In the genomic region with DNA sequence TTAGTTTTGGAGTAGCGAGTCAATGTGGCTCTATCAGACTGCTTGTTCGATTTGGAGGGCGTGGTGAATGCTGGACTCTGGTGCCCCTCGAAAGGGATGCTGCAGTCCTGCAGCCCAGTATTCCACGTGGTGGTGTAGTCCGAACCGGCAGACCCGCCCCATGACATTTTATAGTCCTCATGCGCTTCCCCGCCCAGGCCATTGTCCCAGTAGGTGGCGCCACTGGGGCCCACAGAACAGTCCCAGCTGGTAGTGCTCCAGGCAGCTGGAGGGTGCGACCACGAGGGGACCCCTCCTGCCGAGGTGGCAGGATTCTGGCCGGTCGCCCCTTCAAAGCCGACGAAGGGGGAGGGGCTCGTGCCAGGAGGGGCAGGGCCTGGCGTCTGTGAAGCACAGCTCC, we compare ENCODE assay signal across 7 mouse cellular contexts. TPM values are rescaled to one million over a fixed set of nuclear protein-coding genes. Genes with fewer than 3 reads are reported as not detected.
DNase-seq lines count a peak whose midpoint lies in the region; ATAC-seq lines count a peak whose summit lies in the region.

No protein-coding gene starts in this region.

- H3K27ac ChIP-seq in heart, embryonic 13.5 days (replicated peaks): no peak overlapping the region

- H3K4me3 ChIP-seq in heart, embryonic 13.5 days: peak overlapping the region; percentile 39

- peak overlapping the region; percentile 60 for H3K4me2 ChIP-seq in heart, embryonic 13.5 days

- peak; percentile 64 for DNase-seq in right cerebral cortex, postnatal 4 days
- no peak for DNase-seq in right cerebral cortex, postnatal 25 days
- peak; percentile 47 for DNase-seq in c-Kit-positive CD71-negative TER-119-negative erythroid progenitor cells, embryonic 14.5 days (ENCODE audit: low read depth)
- peak; percentile 70 for DNase-seq in kidney, postnatal 10 days
- peak; percentile 34 to 37 for DNase-seq in spleen, postnatal 36 days (ENCODE audit: low spot score in 2 of 2)

- no peak for ATAC-seq in heart, embryonic 13.5 days (ENCODE audit: extremely low read depth, insufficient number of reproducible peaks, low FRiP score, low TSS enrichment)
- ATAC-seq in megakaryocyte, adult 5-6 weeks (ENCODE audit: poor library complexity, severe bottlenecking): peak; percentile 63

- H3K9me3 ChIP-seq in heart, embryonic 13.5 days: no peaks in the 10 kb centered on the region

- H3K36me3 ChIP-seq in heart, embryonic 13.5 days: no peaks in the 10 kb centered on the region

- peak overlapping the region; percentile 61 for H3K9ac ChIP-seq in heart, embryonic 13.5 days

- WGBS in heart, embryonic 13.5 days: 1% methylated on average over 20 of the region's 20 CpGs

- H3K27me3 ChIP-seq in heart, embryonic 13.5 days (replicated peaks): peaks cover 70% of the 10 kb centered on the region

- peaks cover 28% of the 10 kb centered on the region for H3K4me1 ChIP-seq in heart, embryonic 13.5 days

RNA-seq across cellular contexts. Expression of a gene that starts 1.0 kb away (rescaled TPM):
- polyA plus RNA-seq in heart, embryonic 13.5 days (2015; fragmentation: Nextera tagmentation; extraction: Ambion mirVana): 0.33 and 0.37 TPM in 2 replicates
- not detected in 2 replicates for total RNA-seq in megakaryocyte, adult 5-6 weeks (2015)
- total RNA-seq in megakaryocyte, adult 5-6 weeks (2017): 0.59 TPM in 1 of 2 replicates, not detected in the other

RNA-seq across cellular contexts. Expression of a gene that starts 8.7 kb away (rescaled TPM):
- 1,963 and 2,109 TPM in 2 replicates for polyA plus RNA-seq in heart, embryonic 13.5 days (2015; fragmentation: Nextera tagmentation; extraction: Ambion mirVana)
- 305 and 323 TPM in 2 replicates for total RNA-seq in megakaryocyte, adult 5-6 weeks (2015)
- total RNA-seq in megakaryocyte, adult 5-6 weeks (2017): 441 and 447 TPM in 2 replicates

RNA-seq across cellular contexts. Expression of a gene that starts 15.5 kb away (rescaled TPM):
- polyA plus RNA-seq in heart, embryonic 13.5 days (2015; fragmentation: Nextera tagmentation; extraction: Ambion mirVana): 79.5 and 88.4 TPM in 2 replicates
- 50.2 and 50.4 TPM in 2 replicates for total RNA-seq in megakaryocyte, adult 5-6 weeks (2015)
- 41.3 and 46.6 TPM in 2 replicates for total RNA-seq in megakaryocyte, adult 5-6 weeks (2017)

RNA-seq across cellular contexts. Expression of a gene that starts 22.0 kb away (rescaled TPM):
- polyA plus RNA-seq in heart, embryonic 13.5 days (2015; fragmentation: Nextera tagmentation; extraction: Ambion mirVana): 0.33 and 0.37 TPM in 2 replicates
- total RNA-seq in megakaryocyte, adult 5-6 weeks (2015): 0.60 TPM in 1 of 2 replicates, not detected in the other
- total RNA-seq in megakaryocyte, adult 5-6 weeks (2017): not detected in 2 replicates

RNA-seq across cellular contexts. Expression of a gene that starts 30.2 kb away (rescaled TPM):
- polyA plus RNA-seq in heart, embryonic 13.5 days (2015; fragmentation: Nextera tagmentation; extraction: Ambion mirVana): 30.1 and 32.3 TPM in 2 replicates
- 22.4 and 22.9 TPM in 2 replicates for total RNA-seq in megakaryocyte, adult 5-6 weeks (2015)
- 17.0 and 18.7 TPM in 2 replicates for total RNA-seq in megakaryocyte, adult 5-6 weeks (2017)
